Mouse (Mus musculus): ENCODE measurements around the gene Olfr429. TPM values are rescaled to one million over a fixed set of nuclear protein-coding genes. Genes with fewer than 3 reads are reported as not detected.
"Not testable (repeated sequence)": the region's sequence is repeated elsewhere in the genome, so short reads cannot be mapped to it uniquely, and the experiment has no call there.

Gene Olfr429
- polyA plus RNA-seq (2014; fragmentation: Nextera tagmentation; extraction: Ambion mirVana): not detected in 2 replicates

- Histone ChIP-seq H3K4me3 (ENCODE audit: low read length) (no peak within 1 kb of the TSS), H3K4me2 (replicated peaks; ENCODE audit: low read depth, low read length) (no peak within 1 kb of the TSS), H3K9me3 (ENCODE audit: control insufficient read depth, low read length) (no peaks in the 10 kb centered on the region), H3K4me1 (ENCODE audit: control insufficient read depth, insufficient read depth, low read length) (no peaks in the 10 kb centered on the region), H3K27ac (ENCODE audit: low read depth, low read length) (no peak within 1 kb of the TSS), H3K27me3 (ENCODE audit: control insufficient read depth, insufficient read depth, low read length) (no peaks in the 10 kb centered on the region), H3K36me3 (ENCODE audit: control insufficient read depth, insufficient read depth, low read length) (no peaks in the 10 kb centered on the region), H3K9ac (ENCODE audit: low read depth, low read length) (no peak within 1 kb of the TSS)
- no peak for ATAC-seq (ENCODE audit: low FRiP score, low TSS enrichment)
- WGBS: 82% methylated on average over 2 of the region's 2 CpGs
These were observed at the start of gene Olfr429 for GRCm38 (mm10) chr1:174084031-174084430. Gene Olfr429 (plus strand): TSS chr1:174084331.

- no peak overlapping the region for H3K9ac ChIP-seq (ENCODE audit: low read depth, low read length)
These were observed 48.3 kb upstream of the Olfr429 start for GRCm38 (mm10) chr1:174035841-174036240.

GRCm38 (mm10) chr1:174038480-174038879 is 45.7 kb upstream of the Olfr429 start:
- Histone ChIP-seq H3K27me3 (ENCODE audit: control insufficient read depth, insufficient read depth, low read length) (no peaks in the 10 kb centered on the region), H3K36me3 (ENCODE audit: control insufficient read depth, insufficient read depth, low read length) (no peaks in the 10 kb centered on the region), H3K9me3 (ENCODE audit: control insufficient read depth, low read length) (no peaks in the 10 kb centered on the region), H3K4me1 (ENCODE audit: control insufficient read depth, insufficient read depth, low read length) (no peaks in the 10 kb centered on the region), H3K9ac (ENCODE audit: low read depth, low read length) (no peak overlapping the region), H3K4me3 (ENCODE audit: low read length) (no peak overlapping the region), H3K4me2 (replicated peaks; ENCODE audit: low read depth, low read length) (no peak overlapping the region), H3K27ac (ENCODE audit: low read depth, low read length) (no peak overlapping the region)
- no peak for ATAC-seq (ENCODE audit: low FRiP score, low TSS enrichment)
- WGBS: 84% methylated on average over 3 of the region's 3 CpGs

More at GRCm38 (mm10) chr1:174035841-174036240, 48.3 kb upstream of the Olfr429 start:
- ATAC-seq (ENCODE audit: low FRiP score, low TSS enrichment): no peak
- Histone ChIP-seq H3K4me1 (ENCODE audit: control insufficient read depth, insufficient read depth, low read length) (no peaks in the 10 kb centered on the region), H3K4me2 (replicated peaks; ENCODE audit: low read depth, low read length) (no peak overlapping the region), H3K4me3 (ENCODE audit: low read length) (no peak overlapping the region), H3K27me3 (ENCODE audit: control insufficient read depth, insufficient read depth, low read length) (no peaks in the 10 kb centered on the region), H3K9me3 (ENCODE audit: control insufficient read depth, low read length) (no peaks in the 10 kb centered on the region), H3K27ac (ENCODE audit: low read depth, low read length) (no peak overlapping the region), H3K36me3 (ENCODE audit: control insufficient read depth, insufficient read depth, low read length) (no peaks in the 10 kb centered on the region)
- 72% methylated on average over 4 of the region's 4 CpGs for WGBS

- no peak for ATAC-seq (ENCODE audit: low FRiP score, low TSS enrichment)
- Histone ChIP-seq H3K9ac (ENCODE audit: low read depth, low read length) (no peak within 1 kb of the TSS), H3K4me1 (ENCODE audit: control insufficient read depth, insufficient read depth, low read length) (no peaks in the 10 kb centered on the region), H3K27me3 (ENCODE audit: control insufficient read depth, insufficient read depth, low read length) (no peaks in the 10 kb centered on the region), H3K27ac (ENCODE audit: low read depth, low read length) (no peak within 1 kb of the TSS), H3K36me3 (ENCODE audit: control insufficient read depth, insufficient read depth, low read length) (no peaks in the 10 kb centered on the region), H3K4me3 (ENCODE audit: low read length) (no peak within 1 kb of the TSS), H3K4me2 (replicated peaks; ENCODE audit: low read depth, low read length) (no peak within 1 kb of the TSS), H3K9me3 (ENCODE audit: control insufficient read depth, low read length) (no peaks in the 10 kb centered on the region)
- WGBS: 72% methylated on average over 7 of the region's 7 CpGs
These were observed 43.5 kb upstream of the Olfr429 start, which contains the start of gene Olfr433 for GRCm38 (mm10) chr1:174040523-174041177. Gene Olfr433 (plus strand): TSS chr1:174040705.

GRCm38 (mm10) chr1:174042091-174042884 is 41.8 kb upstream of the Olfr429 start:
- not testable (repeated sequence) for H3K9me3 ChIP-seq (ENCODE audit: control insufficient read depth, low read length); H3K4me2 ChIP-seq (replicated peaks; ENCODE audit: low read depth, low read length); H3K9ac ChIP-seq (ENCODE audit: low read depth, low read length); H3K27me3 ChIP-seq (ENCODE audit: control insufficient read depth, insufficient read depth, low read length); H3K4me1 ChIP-seq (ENCODE audit: control insufficient read depth, insufficient read depth, low read length); H3K4me3 ChIP-seq (ENCODE audit: low read length); H3K27ac ChIP-seq (ENCODE audit: low read depth, low read length); ATAC-seq (ENCODE audit: low FRiP score, low TSS enrichment); H3K36me3 ChIP-seq (ENCODE audit: control insufficient read depth, insufficient read depth, low read length)
- WGBS: 90% methylated on average over 12 of the region's 12 CpGs

GRCm38 (mm10) chr1:174044431-174044830 is 39.7 kb upstream of the Olfr429 start:
- H3K4me2 ChIP-seq (replicated peaks; ENCODE audit: low read depth, low read length): no peak overlapping the region
- no peak overlapping the region for H3K4me3 ChIP-seq (ENCODE audit: low read length)
- no peak overlapping the region for H3K9ac ChIP-seq (ENCODE audit: low read depth, low read length)
- H3K4me1 ChIP-seq (ENCODE audit: control insufficient read depth, insufficient read depth, low read length): no peaks in the 10 kb centered on the region
- 69% methylated on average over 2 of the region's 2 CpGs for WGBS
- H3K27ac ChIP-seq (ENCODE audit: low read depth, low read length): no peak overlapping the region
- no peak for ATAC-seq (ENCODE audit: low FRiP score, low TSS enrichment)
- no peaks in the 10 kb centered on the region for H3K27me3 ChIP-seq (ENCODE audit: control insufficient read depth, insufficient read depth, low read length)
- H3K36me3 ChIP-seq (ENCODE audit: control insufficient read depth, insufficient read depth, low read length): no peaks in the 10 kb centered on the region
- no peaks in the 10 kb centered on the region for H3K9me3 ChIP-seq (ENCODE audit: control insufficient read depth, low read length)

- ATAC-seq (ENCODE audit: low FRiP score, low TSS enrichment); H3K27me3 ChIP-seq (ENCODE audit: control insufficient read depth, insufficient read depth, low read length); H3K4me1 ChIP-seq (ENCODE audit: control insufficient read depth, insufficient read depth, low read length); H3K9me3 ChIP-seq (ENCODE audit: control insufficient read depth, low read length); H3K4me2 ChIP-seq (replicated peaks; ENCODE audit: low read depth, low read length); H3K4me3 ChIP-seq (ENCODE audit: low read length); H3K36me3 ChIP-seq (ENCODE audit: control insufficient read depth, insufficient read depth, low read length); H3K9ac ChIP-seq (ENCODE audit: low read depth, low read length); H3K27ac ChIP-seq (ENCODE audit: low read depth, low read length): not testable (repeated sequence)
- 73% methylated on average over 6 of the region's 6 CpGs for WGBS
These were observed 35.9 kb upstream of the Olfr429 start for GRCm38 (mm10) chr1:174048227-174048626.

- no peaks in the 10 kb centered on the region for H3K27me3 ChIP-seq (ENCODE audit: control insufficient read depth, insufficient read depth, low read length)
- no peak for ATAC-seq (ENCODE audit: low FRiP score, low TSS enrichment)
- H3K9ac ChIP-seq (ENCODE audit: low read depth, low read length): no peak within 1 kb of the TSS
- no peak within 1 kb of the TSS for H3K4me3 ChIP-seq (ENCODE audit: low read length)
- no peaks in the 10 kb centered on the region for H3K4me1 ChIP-seq (ENCODE audit: control insufficient read depth, insufficient read depth, low read length)
- no peaks in the 10 kb centered on the region for H3K36me3 ChIP-seq (ENCODE audit: control insufficient read depth, insufficient read depth, low read length)
- 70% methylated on average over 2 of the region's 2 CpGs for WGBS
- H3K4me2 ChIP-seq (replicated peaks; ENCODE audit: low read depth, low read length): no peak within 1 kb of the TSS
- no peak within 1 kb of the TSS for H3K27ac ChIP-seq (ENCODE audit: low read depth, low read length)
- H3K9me3 ChIP-seq (ENCODE audit: control insufficient read depth, low read length): no peaks in the 10 kb centered on the region
These were observed 35.2 kb upstream of the Olfr429 start, which contains the start of gene Olfr432 for GRCm38 (mm10) chr1:174048893-174049292. Gene Olfr432 (plus strand): TSS chr1:174049205.

- H3K27ac ChIP-seq (ENCODE audit: low read depth, low read length); H3K4me1 ChIP-seq (ENCODE audit: control insufficient read depth, insufficient read depth, low read length); H3K9me3 ChIP-seq (ENCODE audit: control insufficient read depth, low read length); H3K36me3 ChIP-seq (ENCODE audit: control insufficient read depth, insufficient read depth, low read length); H3K27me3 ChIP-seq (ENCODE audit: control insufficient read depth, insufficient read depth, low read length); H3K4me2 ChIP-seq (replicated peaks; ENCODE audit: low read depth, low read length); H3K9ac ChIP-seq (ENCODE audit: low read depth, low read length); H3K4me3 ChIP-seq (ENCODE audit: low read length); ATAC-seq (ENCODE audit: low FRiP score, low TSS enrichment): not testable (repeated sequence)
- 53% methylated on average over 3 of the region's 4 CpGs for WGBS
These were observed 34.8 kb upstream of the Olfr429 start for GRCm38 (mm10) chr1:174049357-174049756.
